10 mouse cellular contexts compared by ENCODE assay signal in the genomic region with DNA sequence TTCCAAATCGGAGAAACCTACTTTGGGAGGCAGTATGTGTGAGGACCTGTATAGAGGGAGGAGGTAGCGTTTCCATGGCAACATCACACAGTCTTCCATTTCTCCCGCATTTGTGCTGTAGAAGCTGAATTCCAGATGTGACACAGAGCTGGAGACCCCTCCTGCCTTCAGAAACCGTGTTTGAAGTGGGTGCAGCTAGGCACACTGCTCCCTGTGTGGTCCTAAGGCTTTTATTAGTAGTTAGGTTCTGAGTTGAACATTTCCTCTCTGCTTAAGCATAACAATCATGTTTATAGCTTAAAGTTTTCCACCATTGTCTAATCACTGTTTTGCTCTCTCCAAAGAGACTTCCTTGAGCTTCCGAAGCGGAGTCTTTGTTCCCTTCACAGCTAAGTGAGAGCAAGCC. TPM values are rescaled to one million over a fixed set of nuclear protein-coding genes. Genes with fewer than 3 reads are reported as not detected.
A peak's percentile ranks its signal among the peaks of the same experiment; 100 is the strongest.
DNase-seq lines count a peak whose midpoint lies in the region; ATAC-seq and TF ChIP-seq lines count a peak whose summit lies in the region.
"Had no signal": no experiment of that assay in that cellular context is flagged by ENCODE, and none has a peak within 500 bp of the region (broad histone marks: within the 10 kb centered on the region; RNA-seq: fewer than 3 reads in every experiment).

No protein-coding gene starts in this region.

- no peak overlapping the region for H3K4me3 ChIP-seq in stomach, embryonic 14.5 days (ENCODE audit: low read depth, low read length)
- no peak overlapping the region for H3K4me3 ChIP-seq in stomach, postnatal 0 days (ENCODE audit: low read depth, low read length)
- no peak overlapping the region for H3K4me3 ChIP-seq in forebrain, embryonic 14.5 days (ENCODE audit: low read depth, low read length)
- H3K4me3 ChIP-seq in limb, embryonic 13.5 days, result no peak overlapping the region
- no peak overlapping the region for H3K4me3 ChIP-seq in liver, embryonic 12.5 days
- H3K4me3 ChIP-seq in heart, embryonic 12.5 days, result no peak overlapping the region

- peak overlapping the region; percentile 74 for H3K27ac ChIP-seq in stomach, embryonic 14.5 days (ENCODE audit: low read length)
- no peak overlapping the region for H3K27ac ChIP-seq in stomach, postnatal 0 days (replicated peaks)
- 0 out of 2 replicates have a peak overlapping the region, but pooled peaks have one; percentile 36 for H3K27ac ChIP-seq in forebrain, embryonic 14.5 days (ENCODE audit: low read depth, low read length)
- peak overlapping the region; percentile 92 for H3K27ac ChIP-seq in limb, embryonic 13.5 days
- H3K27ac ChIP-seq in liver, embryonic 12.5 days, result no peak overlapping the region
- no peak overlapping the region for H3K27ac ChIP-seq in heart, embryonic 12.5 days (ENCODE audit: poor library complexity, severe bottlenecking)
- H3K27ac ChIP-seq: liver, embryonic 14.5 days had no signal

- ATAC-seq in stomach, embryonic 14.5 days (ENCODE audit: insufficient number of reproducible peaks, insufficient read depth, low FRiP score, low read depth), result no peak
- ATAC-seq in stomach, postnatal 0 days (ENCODE audit: low FRiP score, low TSS enrichment), result no peak
- 0 out of 2 replicates have a peak, but pooled peaks have one; percentile 33 for ATAC-seq in forebrain, embryonic 14.5 days
- ATAC-seq in limb, embryonic 13.5 days (ENCODE audit: low FRiP score, low read depth), result peak; percentile 81
- ATAC-seq in liver, embryonic 12.5 days, result no peak
- ATAC-seq in heart, embryonic 12.5 days (ENCODE audit: insufficient number of reproducible peaks, low FRiP score), result no peak
- ATAC-seq: Patski had no signal

- 0 out of 2 replicates have a peak overlapping the region, but pooled peaks have one; percentile 7 for H3K4me2 ChIP-seq in stomach, embryonic 14.5 days (replicated peaks; ENCODE audit: low read depth, low read length)
- no peak overlapping the region for H3K4me2 ChIP-seq in stomach, postnatal 0 days (replicated peaks; ENCODE audit: low read depth)
- no peak overlapping the region for H3K4me2 ChIP-seq in forebrain, embryonic 14.5 days (ENCODE audit: low read length)
- peak overlapping the region; percentile 51 for H3K4me2 ChIP-seq in limb, embryonic 13.5 days (replicated peaks)
- no peak overlapping the region for H3K4me2 ChIP-seq in liver, embryonic 12.5 days
- H3K4me2 ChIP-seq in heart, embryonic 12.5 days, result no peak overlapping the region

- H3K27me3 ChIP-seq in stomach, embryonic 14.5 days (ENCODE audit: control insufficient read depth, insufficient read depth, low read length), result no peaks in the 10 kb centered on the region
- H3K27me3 ChIP-seq in stomach, postnatal 0 days (ENCODE audit: control insufficient read depth, insufficient read depth, low read length), result no peaks in the 10 kb centered on the region
- no peaks in the 10 kb centered on the region for H3K27me3 ChIP-seq in forebrain, embryonic 14.5 days (replicated peaks; ENCODE audit: control insufficient read depth, insufficient read depth, low read length)
- H3K27me3 ChIP-seq in limb, embryonic 13.5 days, result no peaks in the 10 kb centered on the region
- H3K27me3 ChIP-seq in liver, embryonic 12.5 days (replicated peaks), result peaks cover 13% of the 10 kb centered on the region; the same call in 1 of the 2 replicates
- H3K27me3 ChIP-seq in heart, embryonic 12.5 days (replicated peaks), result no peaks in the 10 kb centered on the region
- H3K27me3 ChIP-seq: Patski had no signal

- no peak overlapping the region for H3K9ac ChIP-seq in stomach, embryonic 14.5 days (replicated peaks; ENCODE audit: low read depth, low read length)
- H3K9ac ChIP-seq in stomach, postnatal 0 days (ENCODE audit: low read length), result no peak overlapping the region
- no peak overlapping the region for H3K9ac ChIP-seq in forebrain, embryonic 14.5 days (ENCODE audit: low read length)
- H3K9ac ChIP-seq in limb, embryonic 13.5 days, result no peak overlapping the region
- no peak overlapping the region for H3K9ac ChIP-seq in liver, embryonic 12.5 days
- no peak overlapping the region for H3K9ac ChIP-seq in heart, embryonic 12.5 days
- H3K9ac ChIP-seq: liver, embryonic 14.5 days had no signal

- H3K4me1 ChIP-seq in stomach, embryonic 14.5 days (ENCODE audit: control insufficient read depth, insufficient read depth, low read length), result peaks cover 57% of the 10 kb centered on the region
- H3K4me1 ChIP-seq in stomach, postnatal 0 days (replicated peaks; ENCODE audit: control insufficient read depth, insufficient read depth), result no peaks in the 10 kb centered on the region; the same call in none of the 2 replicates
- peaks cover 27% of the 10 kb centered on the region for H3K4me1 ChIP-seq in forebrain, embryonic 14.5 days (ENCODE audit: control insufficient read depth, insufficient read depth, low read length)
- peaks cover 88% of the 10 kb centered on the region for H3K4me1 ChIP-seq in limb, embryonic 13.5 days
- peaks cover 12% of the 10 kb centered on the region; the same call in 1 of the 2 replicates for H3K4me1 ChIP-seq in liver, embryonic 12.5 days
- H3K4me1 ChIP-seq in heart, embryonic 12.5 days (replicated peaks), result peaks cover 64% of the 10 kb centered on the region

- no peak for DNase-seq in stomach, postnatal 0 days (ENCODE audit: low spot score)
- peak; percentile 68 for DNase-seq in forebrain, embryonic 14.5 days (ENCODE audit: low spot score)
- no peak for DNase-seq in layer of hippocampus, postnatal 25 days (ENCODE audit: extremely low spot score in 1 of 2, low spot score in 1 of 2)
- no peak for DNase-seq in kidney, adult 11 months

- WGBS in stomach, embryonic 14.5 days, result 21% methylated on average over 6 of the region's 6 CpGs
- 26% methylated on average over 6 of the region's 6 CpGs for WGBS in stomach, postnatal 0 days
- WGBS in forebrain, embryonic 14.5 days, result 22% methylated on average over 6 of the region's 6 CpGs
- WGBS in limb, embryonic 13.5 days, result 8% methylated on average over 6 of the region's 6 CpGs
- 52% methylated on average over 6 of the region's 6 CpGs for WGBS in liver, embryonic 12.5 days (ENCODE audit: insufficient replicate concordance)
- WGBS in heart, embryonic 12.5 days, result 44% methylated on average over 6 of the region's 6 CpGs

- H3K9me3 ChIP-seq in stomach, embryonic 14.5 days (ENCODE audit: control insufficient read depth, low read depth, low read length), result no peaks in the 10 kb centered on the region
- H3K9me3 ChIP-seq in stomach, postnatal 0 days (ENCODE audit: control insufficient read depth, low read length), result no peaks in the 10 kb centered on the region
- H3K9me3 ChIP-seq in forebrain, embryonic 14.5 days (replicated peaks; ENCODE audit: control insufficient read depth, low read length), result no peaks in the 10 kb centered on the region
- H3K9me3 ChIP-seq in limb, embryonic 13.5 days, result no peaks in the 10 kb centered on the region
- no peaks in the 10 kb centered on the region for H3K9me3 ChIP-seq in liver, embryonic 12.5 days (replicated peaks)
- H3K9me3 ChIP-seq in heart, embryonic 12.5 days (replicated peaks), result no peaks in the 10 kb centered on the region

- no peak for TF ChIP-seq CTCF in stomach, postnatal 0 days (IDR thresholded peaks at IDR 0.05; ENCODE audit: low read depth)

- H3K36me3 ChIP-seq in stomach, embryonic 14.5 days (ENCODE audit: control insufficient read depth, insufficient read depth, low read length), result no peaks in the 10 kb centered on the region
- no peaks in the 10 kb centered on the region for H3K36me3 ChIP-seq in stomach, postnatal 0 days (ENCODE audit: control insufficient read depth, insufficient read depth, low read length)
- no peaks in the 10 kb centered on the region for H3K36me3 ChIP-seq in forebrain, embryonic 14.5 days (ENCODE audit: control insufficient read depth, insufficient read depth, low read length)
- H3K36me3 ChIP-seq in limb, embryonic 13.5 days, result no peaks in the 10 kb centered on the region
- no peaks in the 10 kb centered on the region for H3K36me3 ChIP-seq in liver, embryonic 12.5 days
- H3K36me3 ChIP-seq in heart, embryonic 12.5 days, result no peaks in the 10 kb centered on the region

- no peak for TF ChIP-seq EP300 in stomach, postnatal 0 days (optimal IDR thresholded peaks at IDR 0.05)

RNA-seq across cellular contexts. Expression of a gene that starts 29.1 kb away (rescaled TPM):
- 4.0 and 5.2 TPM in 2 replicates for polyA plus RNA-seq in stomach, embryonic 14.5 days (2014; fragmentation: Nextera tagmentation; extraction: Ambion mirVana)
- polyA plus RNA-seq in stomach, postnatal 0 days (2015; fragmentation: Nextera tagmentation; extraction: Ambion mirVana), result 1.0 and 1.1 TPM in 2 replicates
- polyA plus RNA-seq in forebrain, embryonic 14.5 days (2014; fragmentation: Nextera tagmentation; extraction: Ambion mirVana), result 1.3 and 1.9 TPM in 2 replicates
- polyA plus RNA-seq in limb, embryonic 13.5 days (2015; fragmentation: Nextera tagmentation; extraction: Ambion mirVana), result 9.4 and 10.4 TPM in 2 replicates
- polyA plus RNA-seq in liver, embryonic 12.5 days (2016; fragmentation: Nextera tagmentation; extraction: Ambion mirVana), result 0.27 and 0.32 TPM in 2 replicates
- total RNA-seq in layer of hippocampus, postnatal 25 days (2021), result 1 to 10 TPM; 3.1 to 3.9 TPM
- 1.5 and 1.7 TPM in 2 replicates for polyA plus RNA-seq in heart, embryonic 12.5 days (2016; fragmentation: Nextera tagmentation; extraction: Ambion mirVana)

RNA-seq across cellular contexts. Expression of a gene that starts 46.8 kb away (rescaled TPM):
- 16.4 and 17.3 TPM in 2 replicates for polyA plus RNA-seq in stomach, embryonic 14.5 days (2014; fragmentation: Nextera tagmentation; extraction: Ambion mirVana)
- polyA plus RNA-seq in stomach, postnatal 0 days (2015; fragmentation: Nextera tagmentation; extraction: Ambion mirVana), result 13.1 and 14.1 TPM in 2 replicates
- polyA plus RNA-seq in forebrain, embryonic 14.5 days (2014; fragmentation: Nextera tagmentation; extraction: Ambion mirVana), result 3.0 and 4.1 TPM in 2 replicates
- 22.3 and 24.1 TPM in 2 replicates for polyA plus RNA-seq in limb, embryonic 13.5 days (2015; fragmentation: Nextera tagmentation; extraction: Ambion mirVana)
- 5.5 and 5.6 TPM in 2 replicates for polyA plus RNA-seq in liver, embryonic 12.5 days (2016; fragmentation: Nextera tagmentation; extraction: Ambion mirVana)
- 10 to 100 TPM; 61.4 to 77.2 TPM for total RNA-seq in layer of hippocampus, postnatal 25 days (2021)
- polyA plus RNA-seq in heart, embryonic 12.5 days (2016; fragmentation: Nextera tagmentation; extraction: Ambion mirVana), result 17.6 and 18.9 TPM in 2 replicates

Comparison
In these comparisons a context has a peak if more than half of its experiments do, and no peak if none do; other contexts are left out.
1. H3K27ac ChIP-seq: peak in stomach, embryonic 14.5 days (single experiment), forebrain, embryonic 14.5 days (single experiment) and limb, embryonic 13.5 days (single experiment); none in stomach, postnatal 0 days (single experiment), liver, embryonic 12.5 days (single experiment) and heart, embryonic 12.5 days (single experiment).
2. H3K4me2 ChIP-seq: peak in stomach, embryonic 14.5 days (single experiment) and limb, embryonic 13.5 days (single experiment); none in stomach, postnatal 0 days (single experiment), forebrain, embryonic 14.5 days (single experiment), liver, embryonic 12.5 days (single experiment) and heart, embryonic 12.5 days (single experiment).
3. ATAC-seq: peak in forebrain, embryonic 14.5 days (single experiment) and limb, embryonic 13.5 days (single experiment); none in stomach, embryonic 14.5 days (single experiment), stomach, postnatal 0 days (single experiment), liver, embryonic 12.5 days (single experiment) and heart, embryonic 12.5 days (single experiment).